Mouse (Mus musculus) liver, postnatal 0 days (tissue): ENCODE data around the gene B3glct. TPM values are rescaled to one million over a fixed set of nuclear protein-coding genes. Genes with fewer than 3 reads are reported as not detected.
A peak's percentile ranks its signal among the peaks of the same experiment; 100 is the strongest.

Experiments used
- ATAC-seq: fragments of 200-750 bp; cut with Nextera tagmentation; 2 replicates; pipeline ENCODE4 v1.8.0; 2017; ENCODE audit warnings: mild to moderate bottlenecking, moderate library complexity
- DNase-seq: peaks from one replicate; pipeline ENCODE4 v3.0.0-alpha.2; 2016
- H3K27ac ChIP-seq: fragments of 300-500 bp; sonication (generic); 2 replicates; pipeline ENCODE4 v1.5.1; 2014; ENCODE audit warnings: antibody characterized with exemption, moderate library complexity, mild to moderate bottlenecking, low read depth
- H3K27me3 ChIP-seq: fragments of 300-500 bp; sonication (generic); 2 replicates; pipeline ENCODE4 v1.6.1; 2014; ENCODE audit warnings: low read length, control low read depth, mixed read lengths; ENCODE audit not compliant: insufficient read depth
- H3K36me3 ChIP-seq: fragments of 300-500 bp; sonication (generic); replicated peaks from 2 replicates; pipeline ENCODE4 v1.6.1; 2014; ENCODE audit warnings: mild to moderate bottlenecking, control low read depth, low read length, moderate library complexity, mixed read lengths; ENCODE audit not compliant: insufficient read depth
- H3K4me1 ChIP-seq: fragments of 300-500 bp; sonication (generic); 2 replicates; pipeline ENCODE4 v1.6.1; 2014; ENCODE audit warnings: antibody characterized with exemption, mild to moderate bottlenecking, control low read depth; ENCODE audit not compliant: insufficient read depth
- H3K4me2 ChIP-seq: fragments of 300-500 bp; sonication (generic); 2 replicates; pipeline ENCODE4 v1.6.1; 2014; ENCODE audit warnings: low read depth, mild to moderate bottlenecking, low read length, moderate library complexity, mixed read lengths
- H3K4me3 ChIP-seq: fragments of 300-500 bp; sonication (generic); 2 replicates; pipeline ENCODE4 v1.5.1; 2014; ENCODE audit warnings: low read depth, low read length
- H3K9ac ChIP-seq: fragments of 300-500 bp; sonication (generic); replicated peaks from 2 replicates; pipeline ENCODE4 v1.6.1; 2014; ENCODE audit warnings: mild to moderate bottlenecking, moderate library complexity
- H3K9me3 ChIP-seq: fragments of 300-500 bp; sonication (generic); 2 replicates; pipeline ENCODE4 v1.6.1; 2016; ENCODE audit warnings: mild to moderate bottlenecking, control low read depth, low read length, mixed read lengths
- CTCF ChIP-seq: sonication (generic); IDR thresholded peaks from 2 replicates; pipeline ENCODE4 v1.5.1; 2016; ENCODE audit warnings: antibody characterized with exemption, low read depth
- EP300 ChIP-seq: IDR thresholded peaks from 2 replicates; pipeline ENCODE4 v1.6.1; 2016; ENCODE audit warnings: antibody characterized with exemption, low read depth, mild to moderate bottlenecking
- WGBS: fragments of 180-500 bp; shearing (Covaris S2); extraction: QIAGEN DNeasy Blood & Tissue Kit; methylation state at CpG from one replicate; pipeline ENCODE4 v1.1.7; 2014; ENCODE audit not compliant: insufficient replicate concordance; 5-methylcytosine and 5-hydroxymethylcytosine counted together
- polyA plus RNA-seq: library from polyadenylated mRNA; unstranded; fragments of >200 nt; fragmentation: Nextera tagmentation; extraction: Ambion mirVana; gene quantifications from 2 replicates; pipeline ENCODE4 v1.2.1, GENCODE M21; 2015

B3glct gene
- polyA plus RNA-seq, 1 experiment from 2014 or later: 2.5 TPM

- WGBS: 76% methylated on average over 5 of the region's 5 CpGs
- TF ChIP-seq CTCF (no peak), EP300 (no peak)
- no peaks in the 10 kb centered on the region for H3K9me3 ChIP-seq
- H3K27me3 ChIP-seq: peaks cover 11% of the 10 kb centered on the region
- H3K4me1 ChIP-seq: peaks cover 8% of the 10 kb centered on the region
- ATAC-seq (no peak), DNase-seq (no peak)
- no peaks in the 10 kb centered on the region for H3K36me3 ChIP-seq
- H3K4me2 ChIP-seq: no peak overlapping the region
- no peak overlapping the region for H3K27ac ChIP-seq
- no peak overlapping the region for H3K4me3 ChIP-seq
- H3K9ac ChIP-seq: no peak overlapping the region
Measured at GRCm38 (mm10) chr5:149680946-149681345, 2.9 kb downstream of the B3glct start.

GRCm38 (mm10) chr5:149689860-149690259 lies 11.8 kb downstream of the B3glct start:
- ATAC-seq (no peak), DNase-seq (no peak)
- 40% methylated on average over 5 of the region's 5 CpGs for WGBS
- TF ChIP-seq EP300 (no peak), CTCF (no peak)
- H3K36me3 ChIP-seq: no peaks in the 10 kb centered on the region
- H3K4me2 ChIP-seq: no peak overlapping the region
- no peaks in the 10 kb centered on the region for H3K27me3 ChIP-seq
- H3K9ac ChIP-seq: no peak overlapping the region
- peaks cover 5% of the 10 kb centered on the region; the same call in 1 of the 2 replicates for H3K9me3 ChIP-seq
- no peak overlapping the region for H3K4me3 ChIP-seq
- no peak overlapping the region for H3K27ac ChIP-seq
- H3K4me1 ChIP-seq: no peaks in the 10 kb centered on the region

GRCm38 (mm10) chr5:149692548-149692947 lies 14.5 kb downstream of the B3glct start:
- no peak for TF ChIP-seq CTCF
- peaks cover 5% of the 10 kb centered on the region; the same call in 1 of the 2 replicates for H3K9me3 ChIP-seq

DNA sequence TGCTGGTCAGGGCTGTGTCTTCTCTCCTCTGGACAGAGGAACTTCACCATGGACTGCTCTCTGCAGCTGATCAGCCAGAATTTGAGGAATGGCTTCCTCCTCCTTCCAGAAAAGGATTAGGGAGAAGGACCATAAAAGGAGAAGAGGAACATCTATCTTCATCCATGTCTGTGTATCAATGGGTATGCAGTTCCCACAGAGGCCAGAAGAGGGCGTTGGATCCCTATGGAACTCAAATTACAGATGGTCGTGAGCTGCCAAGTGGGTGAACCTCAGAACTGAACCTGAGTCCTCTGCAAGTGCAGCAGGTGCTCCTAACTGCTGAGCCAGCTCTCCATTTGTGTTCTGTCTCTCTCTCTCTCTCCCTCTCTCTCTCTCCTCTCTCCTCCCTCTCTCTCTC lies 15.2 kb downstream of the B3glct start:
- H3K4me2 ChIP-seq: no peak overlapping the region
- no peaks in the 10 kb centered on the region for H3K4me1 ChIP-seq
- H3K9me3 ChIP-seq: peaks cover 5% of the 10 kb centered on the region; the same call in 1 of the 2 replicates
- 69% methylated on average over 2 of the region's 2 CpGs for WGBS
- no peak overlapping the region for H3K9ac ChIP-seq
- no peak overlapping the region for H3K4me3 ChIP-seq
- TF ChIP-seq CTCF (0 out of 2 replicates have a peak, but pooled peaks have one; percentile 8), EP300 (no peak)
- H3K36me3 ChIP-seq: no peaks in the 10 kb centered on the region
- ATAC-seq: no peak
- H3K27me3 ChIP-seq: no peaks in the 10 kb centered on the region
- no peak overlapping the region for H3K27ac ChIP-seq
- no peak for DNase-seq

More at GRCm38 (mm10) chr5:149692548-149692947, 14.5 kb downstream of the B3glct start:
- Histone ChIP-seq H3K4me2 (no peak overlapping the region), H3K36me3 (no peaks in the 10 kb centered on the region), H3K27ac (no peak overlapping the region), H3K27me3 (no peaks in the 10 kb centered on the region), H3K4me1 (no peaks in the 10 kb centered on the region), H3K4me3 (no peak overlapping the region), H3K9ac (no peak overlapping the region)
- DNase-seq (no peak), ATAC-seq (no peak)
- WGBS: 81% methylated on average over 11 of the region's 11 CpGs

GRCm38 (mm10) chr5:149693968-149694367 lies 15.9 kb downstream of the B3glct start:
- Histone ChIP-seq H3K4me1 (no peaks in the 10 kb centered on the region), H3K4me3 (no peak overlapping the region), H3K36me3 (no peaks in the 10 kb centered on the region), H3K4me2 (no peak overlapping the region), H3K9me3 (peaks cover 5% of the 10 kb centered on the region; the same call in 1 of the 2 replicates), H3K27me3 (no peaks in the 10 kb centered on the region), H3K27ac (no peak overlapping the region), H3K9ac (no peak overlapping the region)
- no peak; the same call in 1 of the 2 replicates for TF ChIP-seq CTCF
- no peak for TF ChIP-seq EP300
- no peak for ATAC-seq
- DNase-seq: no peak
- 82% methylated on average over 3 of the region's 3 CpGs for WGBS

DNA sequence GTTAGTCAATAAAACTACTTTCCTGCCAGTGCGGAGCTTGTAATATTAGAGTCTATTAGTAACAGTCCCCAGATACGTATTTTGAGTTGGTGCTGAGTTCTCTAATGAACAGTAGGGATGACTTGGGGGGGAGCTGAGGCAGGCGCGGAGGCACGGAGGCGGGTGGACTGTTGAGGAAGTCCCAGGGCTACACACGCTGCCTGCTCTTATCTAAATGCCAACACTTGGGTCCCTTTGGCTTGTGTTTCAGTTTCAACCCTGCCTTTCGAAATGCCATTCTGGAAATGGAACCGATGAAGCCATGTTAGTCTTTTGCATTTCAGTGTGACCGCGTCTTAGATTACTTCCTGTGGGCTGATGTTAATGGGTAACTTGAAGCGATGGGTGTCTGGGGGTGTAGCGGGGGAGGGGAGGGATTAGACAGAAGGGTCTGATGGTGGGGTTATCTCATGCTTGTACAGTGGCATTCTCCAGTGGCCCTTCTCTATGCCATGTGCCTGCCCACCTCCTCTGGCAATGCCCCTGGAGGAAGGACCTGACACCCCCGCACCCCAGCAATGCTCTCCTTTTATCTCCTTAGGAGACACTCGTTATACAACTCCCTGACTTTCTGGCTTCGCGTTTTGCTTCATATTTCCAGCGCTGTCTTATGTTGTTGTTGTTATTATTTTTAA lies 17.2 kb downstream of the B3glct start:
- H3K4me1 ChIP-seq: no peaks in the 10 kb centered on the region
- TF ChIP-seq EP300 (no peak), CTCF (no peak)
- no peak overlapping the region for H3K9ac ChIP-seq
- H3K27me3 ChIP-seq: no peaks in the 10 kb centered on the region
- no peak overlapping the region for H3K4me2 ChIP-seq
- ATAC-seq: no peak
- H3K4me3 ChIP-seq: no peak overlapping the region
- DNase-seq: no peak
- 78% methylated on average over 18 of the region's 18 CpGs for WGBS
- no peak overlapping the region for H3K27ac ChIP-seq
- no peaks in the 10 kb centered on the region for H3K36me3 ChIP-seq
- peaks cover 5% of the 10 kb centered on the region; the same call in 1 of the 2 replicates for H3K9me3 ChIP-seq
